Mouse (Mus musculus) hematopoietic stem cell, adult 5-6 weeks (primary cell): ENCODE results near the gene Scn1b. TPM values are rescaled to one million over a fixed set of nuclear protein-coding genes. Genes with fewer than 3 reads are reported as not detected.

Experiments used
- ATAC-seq, 2 experiments: fragments of 125-278 bp in 1 of 2; replicated peaks in 1 of 2; 2 replicates each; pipeline ENCODE4 v1.8.0; 2016 to 2017; ENCODE audit warnings: inconsistent platforms in 2 of 2, mild to moderate bottlenecking in 2 of 2, moderate number of reproducible peaks in 2 of 2, low read depth in 1 of 2, moderate TSS enrichment in 1 of 2; ENCODE audit not compliant: low FRiP score in 2 of 2, poor library complexity in 2 of 2, severe bottlenecking in 2 of 2, insufficient read depth in 1 of 2, low TSS enrichment in 1 of 2
- total RNA-seq: library from RNA; stranded (forward); fragments of 172-1452, 232-1000 nt; gene quantifications from 2 replicates; pipeline ENCODE4 v1.2.3, GENCODE M21; 2017

Gene Scn1b
- total RNA-seq, 1 experiment from 2014 or later = 6.6 TPM

DNA sequence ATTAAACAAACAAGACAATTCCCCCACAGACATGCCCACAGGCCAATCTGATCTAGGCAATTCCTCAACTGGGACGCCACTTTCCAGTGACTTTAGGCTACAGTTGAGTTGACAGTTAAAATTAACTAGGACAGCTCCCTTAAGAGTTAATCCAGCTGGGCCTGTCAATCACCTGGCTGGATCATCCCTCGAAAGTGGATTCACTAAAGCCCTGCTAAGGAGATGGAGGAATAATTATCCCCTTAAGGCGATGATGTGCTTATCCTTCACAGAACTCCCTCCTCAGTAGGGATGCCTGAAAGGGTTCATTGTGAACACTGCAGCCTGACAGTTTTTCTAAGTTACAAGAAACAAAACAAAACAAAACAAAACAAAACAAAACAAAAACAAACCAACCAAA, 46.2 kb downstream of the Scn1b start:
- no peak for ATAC-seq

GRCm38 (mm10) chr7:31079670-31080069, 47.1 kb downstream of the Scn1b start:
- ATAC-seq = no peak

DNA sequence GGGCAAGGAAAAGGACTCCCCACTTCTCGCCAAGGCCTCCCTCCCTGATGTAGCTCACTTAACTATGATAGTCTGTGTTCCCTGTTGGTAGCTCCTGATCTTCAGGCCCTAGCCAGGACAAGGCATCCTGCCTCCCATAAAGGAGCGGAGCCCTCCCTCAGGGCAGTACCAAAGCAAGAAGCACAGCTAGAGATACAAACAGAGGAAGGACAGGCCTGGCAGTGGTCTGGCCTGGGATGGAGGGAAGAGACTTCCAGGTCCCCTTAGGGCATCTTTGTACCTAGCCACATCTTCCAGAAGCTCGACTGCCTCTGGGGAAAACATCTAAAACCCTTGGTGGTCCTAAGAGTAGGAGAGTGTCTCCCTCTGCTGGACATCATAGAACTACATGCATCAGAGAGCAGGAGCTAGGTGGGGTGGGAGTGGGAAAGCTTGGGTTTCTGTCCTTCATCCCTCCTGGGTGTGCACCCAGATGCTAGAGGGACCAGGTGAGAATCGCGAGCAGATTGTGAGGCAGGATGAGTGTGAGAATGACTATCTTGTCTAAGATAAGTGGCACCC, 48.8 kb downstream of the Scn1b start:
- ATAC-seq = peak; percentile 71 to 73; a peak in 3 of 4 replicates

DNA sequence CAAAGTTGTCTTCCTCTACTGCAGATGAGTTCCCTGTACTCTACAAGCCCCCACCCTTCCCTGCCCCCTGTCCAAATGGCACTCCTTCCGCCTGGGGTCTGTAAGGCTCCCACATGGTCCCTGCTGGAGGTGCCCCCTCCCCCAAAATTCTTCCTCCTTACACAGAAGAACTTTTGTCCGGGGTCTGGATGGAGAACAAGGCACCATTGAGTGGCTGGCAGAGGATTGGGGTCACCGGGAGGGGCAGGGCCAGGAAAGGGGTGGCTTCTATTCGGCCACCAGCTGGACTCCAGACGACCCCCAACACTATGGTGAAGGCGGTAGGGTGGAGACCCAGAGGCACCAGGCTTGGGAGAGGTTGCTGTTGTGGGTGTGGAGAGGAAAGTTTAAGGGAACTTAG, 49.3 kb downstream of the Scn1b start:
- ATAC-seq = no peak

DNA sequence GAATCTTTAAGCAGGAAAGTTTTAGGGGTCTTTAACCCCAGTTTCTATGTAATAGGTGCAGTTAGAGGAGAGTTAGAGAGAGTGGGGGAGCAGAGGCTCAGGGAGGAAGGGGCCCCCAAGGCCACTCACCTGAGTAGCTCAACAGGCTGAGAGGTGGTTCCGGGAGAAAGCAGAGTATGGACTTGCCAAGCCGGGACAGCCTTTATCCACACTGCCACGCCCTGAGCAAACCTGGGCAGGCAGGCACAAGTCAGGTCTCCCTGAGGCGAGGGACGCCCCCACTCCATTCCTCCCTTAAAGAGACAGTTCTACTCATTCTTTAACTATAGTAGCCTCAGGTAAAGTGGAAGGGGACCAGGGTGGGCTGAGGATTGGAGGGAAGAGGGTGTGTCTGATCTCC, 50.3 kb downstream of the Scn1b start, which contains the start of gene Fxyd3:
TSS of gene Fxyd3 (minus strand) at position 213 of the 400 bp plus-strand sequence.
- no peak for ATAC-seq

- no peak for ATAC-seq
Observed at GRCm38 (mm10) chr7:31074713-31075069, 52.1 kb downstream of the Scn1b start.

DNA sequence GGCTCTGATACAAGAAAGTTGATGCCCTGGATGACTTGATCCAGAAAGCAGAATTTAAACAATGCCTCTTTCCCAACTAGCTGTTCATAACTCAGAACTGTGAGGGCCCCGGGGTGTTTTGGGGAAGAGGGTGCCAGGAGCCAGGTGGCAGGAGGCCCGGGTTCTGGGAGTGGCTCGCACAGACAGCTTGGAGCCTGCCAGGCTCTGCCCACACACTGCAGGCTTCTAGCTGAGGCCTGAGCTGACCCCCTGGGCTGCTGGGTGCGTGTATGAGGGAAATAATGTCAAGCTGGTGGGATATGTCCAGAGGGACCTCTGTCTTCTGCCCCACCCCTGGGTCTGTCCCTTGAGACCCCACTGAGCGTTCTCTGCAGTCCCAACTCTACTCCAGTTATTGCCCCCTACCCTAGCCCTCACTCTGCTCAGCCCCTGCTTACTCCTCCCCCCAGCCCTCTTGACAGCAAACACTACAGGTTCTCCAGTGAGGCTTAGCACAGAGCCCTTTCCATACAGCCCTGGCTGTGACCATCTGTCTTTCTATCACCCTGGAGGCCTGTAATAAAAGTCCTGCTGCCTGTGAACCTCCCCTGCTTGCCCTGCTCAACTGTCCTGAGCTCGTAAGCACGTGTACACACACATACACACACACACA, 52.6 kb downstream of the Scn1b start:
- no peak for ATAC-seq

- no peak for ATAC-seq
Observed at GRCm38 (mm10) chr7:31073546-31073945, 53.3 kb downstream of the Scn1b start.

GRCm38 (mm10) chr7:31072326-31072725, 54.5 kb downstream of the Scn1b start:
- no peak for ATAC-seq

DNA sequence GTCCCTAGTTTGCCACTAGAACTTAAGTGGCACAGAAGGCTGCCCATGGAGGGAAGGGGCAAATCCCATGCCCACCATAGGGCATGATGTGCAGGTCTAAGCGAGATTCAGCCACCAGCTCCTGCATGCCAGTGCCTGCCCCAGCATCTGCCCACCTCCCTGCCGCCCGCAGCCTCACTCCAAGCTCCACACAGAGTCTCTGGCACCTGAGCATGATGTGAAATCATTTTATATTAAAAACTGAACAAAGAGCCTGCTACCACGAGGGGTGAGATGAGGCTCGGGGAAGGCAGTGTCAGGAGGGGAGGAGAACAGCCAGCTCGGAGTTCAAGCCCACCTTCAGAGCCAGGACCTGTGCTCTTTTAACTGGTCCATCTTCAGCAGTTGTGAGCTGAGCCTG, 56.5 kb downstream of the Scn1b start:
- no peak for ATAC-seq

DNA sequence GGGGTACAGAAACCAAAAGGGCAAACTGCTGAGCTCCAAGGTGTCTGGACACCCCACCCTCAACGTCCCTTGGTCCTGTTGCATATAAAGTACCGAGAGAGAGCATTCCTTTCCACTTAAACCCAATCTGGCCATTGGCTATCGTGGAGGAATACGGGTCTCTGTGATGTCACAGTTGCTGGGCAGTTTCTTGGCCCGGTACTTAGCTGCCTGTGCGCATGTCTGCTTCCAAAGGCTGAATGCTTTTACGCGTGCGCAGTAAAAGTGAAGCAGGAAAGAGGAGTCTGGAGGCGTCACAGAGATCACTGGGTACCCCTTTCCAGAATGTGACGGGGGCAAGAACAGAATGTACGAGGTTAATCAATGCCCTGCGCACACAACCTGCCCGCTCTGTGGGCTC, 57.3 kb downstream of the Scn1b start:
- no peak for ATAC-seq

GRCm38 (mm10) chr7:31067836-31068235, 59.0 kb downstream of the Scn1b start:
- ATAC-seq = no peak

Other genes with a start within 250 kb of the Scn1b start
- not detected in 2 replicates for gene Cd22, start 246.7 kb downstream of the Scn1b start, total RNA-seq
- 0.38 TPM in 1 of 2 replicates, not detected in the other for gene Mag, start 212.1 kb downstream of the Scn1b start, total RNA-seq
- gene Hamp2, start 202.3 kb downstream of the Scn1b start, total RNA-seq = not detected in 2 replicates
- not detected in 2 replicates for gene Hamp, start 183.0 kb downstream of the Scn1b start, total RNA-seq
- 120 and 164 TPM in 2 replicates for gene Usf2, start 170.2 kb downstream of the Scn1b start, total RNA-seq
- 1.2 and 2.4 TPM in 2 replicates for gene Lsr, start 153.5 kb downstream of the Scn1b start, total RNA-seq
- gene Fam187b, start 153.2 kb downstream of the Scn1b start, total RNA-seq = not detected in 2 replicates
- 383 and 391 TPM in 2 replicates for gene Fxyd5, start 84.5 kb downstream of the Scn1b start, total RNA-seq
- 2.2 TPM in 1 of 2 replicates, not detected in the other for gene Fxyd7, start 75.5 kb downstream of the Scn1b start, total RNA-seq
- 2.7 and 15.3 TPM in 2 replicates for gene Fxyd1, start 69.8 kb downstream of the Scn1b start, total RNA-seq
- gene Lgi4, start 67.7 kb downstream of the Scn1b start, total RNA-seq = not detected in 2 replicates
- not detected in 2 replicates for gene Fxyd3, start 50.3 kb downstream of the Scn1b start, total RNA-seq
- 4.3 and 13.0 TPM in 2 replicates for gene Hpn, start 11.7 kb downstream of the Scn1b start, total RNA-seq
- gene Gramd1a, start 28.9 kb upstream of the Scn1b start, total RNA-seq = 89.4 and 90.0 TPM in 2 replicates
- not detected in 2 replicates for gene Scgb2b2, start 163.5 kb upstream of the Scn1b start, total RNA-seq
- gene Scgb1b2, start 164.8 kb upstream of the Scn1b start, total RNA-seq = not detected in 2 replicates
- not detected in 2 replicates for gene Scgb2b3, start 235.1 kb upstream of the Scn1b start, total RNA-seq
- gene Scgb1b3, start 248.6 kb upstream of the Scn1b start, total RNA-seq = not detected in 2 replicates